Mouse (Mus musculus): Measurements from ENCODE around the gene Atg4b.

GRCm38 (mm10) chr1:93836532-93836913 lies 85.2 kb downstream of the Atg4b start:
- no peak for TF ChIP-seq CTCF (IDR thresholded peaks at IDR 0.05; ENCODE audit: low read depth)
- no peak for TF ChIP-seq EP300 (IDR thresholded peaks at IDR 0.05; ENCODE audit: low read depth)
